7 mouse cellular contexts compared by ENCODE assay signal in genomic region chr17:70751676-70752075, GRCm38 (mm10).
DNase-seq lines count a peak whose midpoint lies in the region; ATAC-seq lines count a peak whose summit lies in the region.

No protein-coding gene starts in this region.

- 47% methylated on average over 6 of the region's 6 CpGs for WGBS in lung, embryonic 15.5 days
- WGBS in forebrain, embryonic 16.5 days, result 58% methylated on average over 6 of the region's 6 CpGs
- 55% methylated on average over 6 of the region's 6 CpGs for WGBS in limb, embryonic 15.5 days
- WGBS in stomach, embryonic 14.5 days, result 51% methylated on average over 6 of the region's 6 CpGs

- ATAC-seq in lung, embryonic 15.5 days (ENCODE audit: borderline replicate concordance, extremely low read depth, low FRiP score, low TSS enrichment), result no peak
- ATAC-seq in forebrain, embryonic 16.5 days, result no peak
- ATAC-seq in limb, embryonic 15.5 days (ENCODE audit: insufficient number of reproducible peaks, low FRiP score, low TSS enrichment, low read depth), result no peak
- ATAC-seq in stomach, embryonic 14.5 days (ENCODE audit: insufficient number of reproducible peaks, insufficient read depth, low FRiP score, low read depth), result no peak

- H3K27ac ChIP-seq in lung, embryonic 15.5 days, result peak overlapping the region; percentile 92
- H3K27ac ChIP-seq in forebrain, embryonic 16.5 days (ENCODE audit: low read length), result no peak overlapping the region
- H3K27ac ChIP-seq in limb, embryonic 15.5 days, result peak overlapping the region; percentile 58
- H3K27ac ChIP-seq in stomach, embryonic 14.5 days (ENCODE audit: low read length), result peak overlapping the region; percentile 83

- peak overlapping the region; percentile 52 for H3K9ac ChIP-seq in lung, embryonic 15.5 days
- H3K9ac ChIP-seq in forebrain, embryonic 16.5 days (replicated peaks; ENCODE audit: low read depth, low read length), result peak overlapping the region; percentile 50; the same call in 1 of the 2 replicates
- no peak overlapping the region for H3K9ac ChIP-seq in limb, embryonic 15.5 days
- peak overlapping the region; percentile 31; the same call in 1 of the 2 replicates for H3K9ac ChIP-seq in stomach, embryonic 14.5 days (replicated peaks; ENCODE audit: low read depth, low read length)

- H3K36me3 ChIP-seq in lung, embryonic 15.5 days, result no peaks in the 10 kb centered on the region
- no peaks in the 10 kb centered on the region for H3K36me3 ChIP-seq in forebrain, embryonic 16.5 days (ENCODE audit: control insufficient read depth, insufficient read depth)
- no peaks in the 10 kb centered on the region for H3K36me3 ChIP-seq in limb, embryonic 15.5 days
- no peaks in the 10 kb centered on the region for H3K36me3 ChIP-seq in stomach, embryonic 14.5 days (ENCODE audit: control insufficient read depth, insufficient read depth, low read length)

- H3K4me3 ChIP-seq in lung, embryonic 15.5 days, result peak overlapping the region; percentile 40
- peak overlapping the region; percentile 28; the same call in 1 of the 2 replicates for H3K4me3 ChIP-seq in forebrain, embryonic 16.5 days (replicated peaks; ENCODE audit: low read length)
- peak overlapping the region; percentile 33 for H3K4me3 ChIP-seq in limb, embryonic 15.5 days
- peak overlapping the region; percentile 28 for H3K4me3 ChIP-seq in stomach, embryonic 14.5 days (ENCODE audit: low read depth, low read length)

- no peaks in the 10 kb centered on the region for H3K27me3 ChIP-seq in lung, embryonic 15.5 days
- H3K27me3 ChIP-seq in forebrain, embryonic 16.5 days (replicated peaks; ENCODE audit: control insufficient read depth, insufficient read depth, low read length), result peaks cover 4% of the 10 kb centered on the region; the same call in 1 of the 2 replicates
- no peaks in the 10 kb centered on the region; the same call in 1 of the 2 replicates for H3K27me3 ChIP-seq in limb, embryonic 15.5 days
- H3K27me3 ChIP-seq in stomach, embryonic 14.5 days (ENCODE audit: control insufficient read depth, insufficient read depth, low read length), result no peaks in the 10 kb centered on the region

- H3K4me1 ChIP-seq in lung, embryonic 15.5 days, result peaks cover 47% of the 10 kb centered on the region
- peaks cover 28% of the 10 kb centered on the region for H3K4me1 ChIP-seq in forebrain, embryonic 16.5 days (replicated peaks; ENCODE audit: control insufficient read depth, insufficient read depth, low read length)
- H3K4me1 ChIP-seq in limb, embryonic 15.5 days, result peaks cover 46% of the 10 kb centered on the region
- H3K4me1 ChIP-seq in stomach, embryonic 14.5 days (ENCODE audit: control insufficient read depth, insufficient read depth, low read length), result peaks cover 22% of the 10 kb centered on the region; the same call in 1 of the 2 replicates

- peak overlapping the region; percentile 70 for H3K4me2 ChIP-seq in lung, embryonic 15.5 days
- H3K4me2 ChIP-seq in forebrain, embryonic 16.5 days (ENCODE audit: low read length), result peak overlapping the region; percentile 50
- peak overlapping the region; percentile 45 for H3K4me2 ChIP-seq in limb, embryonic 15.5 days
- H3K4me2 ChIP-seq in stomach, embryonic 14.5 days (replicated peaks; ENCODE audit: low read depth, low read length), result peak overlapping the region; percentile 51

- no peak for DNase-seq in lung, postnatal 4 days
- no peak for DNase-seq in Muller cell, postnatal 12 days (ENCODE audit: inconsistent ontology term)
- no peak for DNase-seq in adrenal gland, adult (ENCODE audit: inconsistent age in 2 of 2, low spot score in 1 of 2)

- H3K9me3 ChIP-seq in lung, embryonic 15.5 days, result no peaks in the 10 kb centered on the region
- no peaks in the 10 kb centered on the region for H3K9me3 ChIP-seq in forebrain, embryonic 16.5 days (ENCODE audit: control insufficient read depth, low read length)
- no peaks in the 10 kb centered on the region for H3K9me3 ChIP-seq in limb, embryonic 15.5 days
- H3K9me3 ChIP-seq in stomach, embryonic 14.5 days (ENCODE audit: control insufficient read depth, low read depth, low read length), result no peaks in the 10 kb centered on the region
